Mouse (Mus musculus): ENCODE data around the gene Btc.

GRCm38 (mm10) chr5:91366925-91367324 is 35.9 kb downstream of the Btc start:
- TF ChIP-seq CTCF (IDR thresholded peaks at IDR 0.05; ENCODE audit: low read depth, low read length) (no peak), POLR2A (IDR thresholded peaks at IDR 0.05; ENCODE audit: insufficient read depth, low read length) (no peak)

Data from ES-Bruce4 (cell line).